Mouse (Mus musculus): Measurements from ENCODE around the gene Gm10491.

The Gm10491 gene

GRCm38 (mm10) chrX:7898880-7899874 lies 8.5 kb downstream of the Gm10491 start, which contains the start of the genes Pqbp1 and Timm17b:
Pqbp1 (minus strand) TSS chrX:7899269.
Timm17b (plus strand) TSS chrX:7899357.
- no peaks in the 10 kb centered on the region for H3K9me3 ChIP-seq (ENCODE audit: low read length)
- no peaks in the 10 kb centered on the region for H3K27me3 ChIP-seq (ENCODE audit: insufficient read depth, low read length)
- peaks cover 3% of the 10 kb centered on the region; the same call in 1 of the 2 replicates for H3K4me1 ChIP-seq (replicated peaks; ENCODE audit: low read depth, low read length)
- peak within 1 kb of the TSS; percentile 86 for H3K4me3 ChIP-seq (replicated peaks; ENCODE audit: low read length)
- peaks cover 37% of the 10 kb centered on the region for H3K36me3 ChIP-seq (ENCODE audit: insufficient read depth, low read length)
- TF ChIP-seq POU5F1 (IDR thresholded peaks at IDR 0.05; ENCODE audit: borderline replicate concordance, low read length), result no peak
- no peak for TF ChIP-seq NANOG (IDR thresholded peaks at IDR 0.05; ENCODE audit: borderline replicate concordance, low read length)
- no peak for TF ChIP-seq CTCF (conservative IDR thresholded peaks at IDR 0.05; ENCODE audit: low read length)

- no peaks in the 10 kb centered on the region for H3K27me3 ChIP-seq (ENCODE audit: insufficient read depth, low read length)
- no peaks in the 10 kb centered on the region for H3K9me3 ChIP-seq (ENCODE audit: low read length)
- TF ChIP-seq CTCF (conservative IDR thresholded peaks at IDR 0.05; ENCODE audit: low read length), result no peak
- no peak for TF ChIP-seq NANOG (IDR thresholded peaks at IDR 0.05; ENCODE audit: borderline replicate concordance, low read length)
- peaks cover 37% of the 10 kb centered on the region for H3K36me3 ChIP-seq (ENCODE audit: insufficient read depth, low read length)
- peaks cover 3% of the 10 kb centered on the region; the same call in 1 of the 2 replicates for H3K4me1 ChIP-seq (replicated peaks; ENCODE audit: low read depth, low read length)
- peak overlapping the region; percentile 86 for H3K4me3 ChIP-seq (replicated peaks; ENCODE audit: low read length)
Observed at GRCm38 (mm10) chrX:7898211-7898610, 9.4 kb downstream of the Gm10491 start.

GRCm38 (mm10) chrX:7883841-7884567 lies 23.6 kb downstream of the Gm10491 start, which contains the start of gene Slc35a2:
Slc35a2 (plus strand) TSS chrX:7884028.
- TF ChIP-seq NANOG (IDR thresholded peaks at IDR 0.05; ENCODE audit: borderline replicate concordance, low read length) (no peak), CTCF (conservative IDR thresholded peaks at IDR 0.05; ENCODE audit: low read length) (no peak), POU5F1 (IDR thresholded peaks at IDR 0.05; ENCODE audit: borderline replicate concordance, low read length) (no peak)
- peaks cover 13% of the 10 kb centered on the region for H3K36me3 ChIP-seq (ENCODE audit: insufficient read depth, low read length)
- no peaks in the 10 kb centered on the region for H3K9me3 ChIP-seq (ENCODE audit: low read length)
- H3K4me1 ChIP-seq (replicated peaks; ENCODE audit: low read depth, low read length), result peaks cover 24% of the 10 kb centered on the region
- H3K27me3 ChIP-seq (ENCODE audit: insufficient read depth, low read length), result no peaks in the 10 kb centered on the region
- peak within 1 kb of the TSS; percentile 83 for H3K4me3 ChIP-seq (replicated peaks; ENCODE audit: low read length)

DNA sequence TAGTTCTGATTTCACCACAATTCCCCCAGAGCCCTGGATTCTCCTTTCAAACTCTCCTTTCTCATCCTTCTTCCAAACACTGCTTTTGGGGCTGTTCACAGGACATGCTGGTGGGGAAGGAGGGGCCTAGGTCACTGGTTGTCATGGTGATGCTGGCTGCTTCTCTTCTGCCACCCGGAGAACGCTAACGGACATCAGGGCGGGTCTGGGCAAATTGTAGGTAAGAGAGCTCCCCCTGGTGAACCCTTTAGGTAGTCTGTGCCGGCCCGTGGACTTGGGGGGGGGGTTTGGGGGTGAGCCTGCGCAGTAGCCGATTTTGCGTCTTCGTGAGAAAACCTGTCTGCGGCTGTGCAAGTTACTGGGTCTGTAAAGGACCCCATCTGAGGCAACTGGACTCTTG lies 27.8 kb downstream of the Gm10491 start:
- Histone ChIP-seq H3K36me3 (ENCODE audit: insufficient read depth, low read length) (peaks cover 19% of the 10 kb centered on the region), H3K9me3 (ENCODE audit: low read length) (no peaks in the 10 kb centered on the region), H3K4me1 (replicated peaks; ENCODE audit: low read depth, low read length) (peaks cover 31% of the 10 kb centered on the region), H3K27me3 (ENCODE audit: insufficient read depth, low read length) (no peaks in the 10 kb centered on the region), H3K4me3 (replicated peaks; ENCODE audit: low read length) (peak overlapping the region; percentile 88)
- TF ChIP-seq POU5F1 (IDR thresholded peaks at IDR 0.05; ENCODE audit: borderline replicate concordance, low read length), result no peak
- peak; percentile 34 for TF ChIP-seq CTCF (conservative IDR thresholded peaks at IDR 0.05; ENCODE audit: low read length)

GRCm38 (mm10) chrX:7878495-7878894 lies 29.1 kb downstream of the Gm10491 start:
- Histone ChIP-seq H3K4me1 (replicated peaks; ENCODE audit: low read depth, low read length) (peaks cover 29% of the 10 kb centered on the region), H3K36me3 (ENCODE audit: insufficient read depth, low read length) (peaks cover 32% of the 10 kb centered on the region), H3K27me3 (ENCODE audit: insufficient read depth, low read length) (no peaks in the 10 kb centered on the region), H3K9me3 (ENCODE audit: low read length) (no peaks in the 10 kb centered on the region), H3K4me3 (replicated peaks; ENCODE audit: low read length) (peak overlapping the region; percentile 88)
- TF ChIP-seq CTCF (conservative IDR thresholded peaks at IDR 0.05; ENCODE audit: low read length) (no peak), NANOG (IDR thresholded peaks at IDR 0.05; ENCODE audit: borderline replicate concordance, low read length) (no peak), POU5F1 (IDR thresholded peaks at IDR 0.05; ENCODE audit: borderline replicate concordance, low read length) (no peak)

DNA sequence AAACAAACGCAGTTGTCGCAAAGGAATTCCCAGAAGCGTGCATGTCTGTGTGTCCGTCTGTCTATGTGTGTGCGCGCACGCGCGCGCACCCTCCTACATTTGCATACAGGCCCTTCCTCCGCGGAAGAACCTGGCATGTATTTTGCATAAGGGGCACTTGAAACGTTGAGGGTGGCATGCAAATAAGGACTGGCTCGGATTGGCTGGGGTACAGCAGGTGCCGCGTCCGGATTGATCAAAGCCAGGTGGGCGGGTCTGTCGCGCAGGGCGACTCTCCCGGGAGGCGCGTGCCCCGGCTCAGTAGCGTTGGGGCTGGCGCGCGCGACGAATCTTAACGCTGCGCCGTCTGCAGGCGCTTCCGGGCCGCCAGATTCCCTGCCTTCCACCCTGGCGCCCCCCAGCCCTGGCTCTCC lies 29.6 kb downstream of the Gm10491 start, which contains the start of gene Pim2:
Gene Pim2 (plus strand): TSS at position 256 of the 413 bp plus-strand sequence.
- H3K27me3 ChIP-seq (ENCODE audit: insufficient read depth, low read length), result no peaks in the 10 kb centered on the region
- H3K36me3 ChIP-seq (ENCODE audit: insufficient read depth, low read length), result peaks cover 37% of the 10 kb centered on the region
- no peaks in the 10 kb centered on the region for H3K9me3 ChIP-seq (ENCODE audit: low read length)
- no peak for TF ChIP-seq CTCF (conservative IDR thresholded peaks at IDR 0.05; ENCODE audit: low read length)
- no peak for TF ChIP-seq POU5F1 (IDR thresholded peaks at IDR 0.05; ENCODE audit: borderline replicate concordance, low read length)
- no peak for TF ChIP-seq NANOG (IDR thresholded peaks at IDR 0.05; ENCODE audit: borderline replicate concordance, low read length)
- H3K4me1 ChIP-seq (replicated peaks; ENCODE audit: low read depth, low read length), result peaks cover 25% of the 10 kb centered on the region
- H3K4me3 ChIP-seq (replicated peaks; ENCODE audit: low read length), result peak within 1 kb of the TSS; percentile 88

DNA sequence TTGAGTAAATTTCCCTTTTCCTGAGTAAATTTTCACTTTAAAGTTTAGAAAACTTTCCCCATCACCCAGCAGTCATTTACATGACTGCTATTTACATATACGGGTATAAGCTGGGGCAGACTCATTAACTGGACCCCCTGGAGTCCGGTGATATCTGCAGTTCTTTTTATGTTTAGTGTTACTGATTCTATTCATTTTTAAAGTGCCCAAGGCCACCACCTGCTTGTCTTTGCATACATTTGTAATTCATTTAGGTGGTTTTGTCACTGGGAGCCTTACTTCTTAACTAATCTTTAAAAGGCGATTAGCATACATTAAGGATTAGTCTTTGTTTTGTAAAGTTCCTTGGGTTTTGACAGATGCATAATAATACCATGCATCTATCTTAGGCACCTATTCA lies 37.8 kb downstream of the Gm10491 start:
- TF ChIP-seq CTCF (conservative IDR thresholded peaks at IDR 0.05; ENCODE audit: low read length) (no peak), POU5F1 (IDR thresholded peaks at IDR 0.05; ENCODE audit: borderline replicate concordance, low read length) (peak; percentile 61; the same call in 1 of the 2 replicates)
- Histone ChIP-seq H3K4me1 (replicated peaks; ENCODE audit: low read depth, low read length) (peaks cover 66% of the 10 kb centered on the region), H3K9me3 (ENCODE audit: low read length) (no peaks in the 10 kb centered on the region), H3K27me3 (ENCODE audit: insufficient read depth, low read length) (no peaks in the 10 kb centered on the region), H3K4me3 (replicated peaks; ENCODE audit: low read length) (no peak overlapping the region), H3K36me3 (ENCODE audit: insufficient read depth, low read length) (peaks cover 67% of the 10 kb centered on the region)

DNA sequence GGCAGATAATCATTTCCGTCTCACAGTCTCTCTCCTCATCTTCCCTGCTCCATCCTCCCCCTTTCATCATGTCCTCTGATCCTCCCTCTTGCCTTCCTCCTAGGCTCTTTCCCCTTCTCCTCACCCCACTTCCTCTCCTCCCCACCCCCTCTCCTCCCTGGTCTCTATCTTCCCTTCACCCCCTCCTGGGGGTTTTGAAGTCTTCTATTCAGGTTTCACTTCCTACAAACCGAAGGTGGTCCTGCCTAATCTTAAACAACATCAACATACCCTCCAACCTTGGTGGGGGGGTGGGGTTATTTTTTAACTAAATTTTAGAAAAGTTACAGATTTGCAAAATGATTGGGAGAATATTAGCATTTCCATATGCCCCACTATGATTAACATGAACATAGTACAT lies 39.1 kb downstream of the Gm10491 start:
- no peaks in the 10 kb centered on the region for H3K9me3 ChIP-seq (ENCODE audit: low read length)
- no peak for TF ChIP-seq POU5F1 (IDR thresholded peaks at IDR 0.05; ENCODE audit: borderline replicate concordance, low read length)
- no peak for TF ChIP-seq CTCF (conservative IDR thresholded peaks at IDR 0.05; ENCODE audit: low read length)
- TF ChIP-seq NANOG (IDR thresholded peaks at IDR 0.05; ENCODE audit: borderline replicate concordance, low read length), result no peak
- H3K27me3 ChIP-seq (ENCODE audit: insufficient read depth, low read length), result no peaks in the 10 kb centered on the region
- peaks cover 72% of the 10 kb centered on the region for H3K4me1 ChIP-seq (replicated peaks; ENCODE audit: low read depth, low read length)
- no peak overlapping the region for H3K4me3 ChIP-seq (replicated peaks; ENCODE audit: low read length)
- H3K36me3 ChIP-seq (ENCODE audit: insufficient read depth, low read length), result peaks cover 54% of the 10 kb centered on the region
